Mouse (Mus musculus): ENCODE measurements at regions not wholly inside any gene's neighbourhood (a gene's known extent, or its start where the extent isn't known, plus 50 kb on each side); places are given as distances from the start of the nearest gene placed in this dataset.

GRCm38 (mm10) chr17:77016871-77017270, 1183.2 kb upstream of the Crim1 start:
- DNase-seq (ENCODE audit: inconsistent ontology term), result peak; percentile 92

DNA sequence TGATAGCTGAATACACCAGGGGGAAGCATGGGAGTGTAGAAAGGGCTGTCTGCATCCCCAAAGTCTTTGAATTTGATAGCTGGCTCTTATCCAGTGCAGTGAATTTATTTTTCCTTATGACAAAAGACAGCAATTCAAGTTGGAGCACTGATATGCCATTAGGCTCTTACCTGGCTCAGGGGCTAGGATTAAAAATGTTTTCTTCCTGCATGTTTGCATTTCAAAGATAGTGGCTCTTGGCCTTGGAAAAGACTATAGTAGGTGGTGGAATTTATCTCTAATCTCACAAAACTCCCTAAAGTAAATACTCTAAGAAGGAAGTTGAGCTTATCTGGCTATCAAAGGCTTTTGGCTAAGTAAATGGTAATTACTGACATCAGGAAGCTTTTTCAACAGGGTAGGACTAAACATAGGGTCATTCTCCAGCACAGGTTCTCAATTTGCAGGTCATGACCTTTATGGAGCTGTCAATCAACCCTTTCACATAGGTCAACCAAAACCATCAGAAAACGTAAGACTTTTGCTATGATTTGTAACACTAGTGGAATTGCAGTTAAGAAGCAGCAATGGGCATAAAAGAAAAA, 1170.8 kb upstream of the Crim1 start:
- DNase-seq (ENCODE audit: inconsistent ontology term), result no peak

DNA sequence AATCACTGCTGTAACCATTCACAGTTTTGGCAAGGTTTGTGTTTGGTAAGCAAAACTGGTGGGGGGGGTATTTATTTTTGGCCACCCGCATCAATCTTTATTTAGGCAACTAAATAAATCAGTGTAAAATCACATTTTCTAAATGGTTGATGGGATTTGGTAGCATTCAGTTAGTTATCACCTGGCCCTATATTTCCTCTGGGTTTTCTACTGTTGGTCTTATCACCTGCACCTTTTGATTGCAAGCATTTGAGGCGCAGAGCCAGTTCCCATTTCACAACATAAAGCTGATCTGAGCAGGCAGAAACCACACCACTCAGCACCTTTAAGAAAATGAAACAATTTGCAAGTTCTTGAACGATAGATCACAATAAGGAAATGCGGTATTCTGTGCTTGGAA, 1165.8 kb upstream of the Crim1 start:
- DNase-seq (ENCODE audit: inconsistent ontology term), result no peak

Measured in Muller cell, postnatal 12 days (primary cell).